Mouse (Mus musculus) brain, adult 2 months (tissue): ENCODE data around the gene Rnf38.
A peak's percentile ranks its signal among the peaks of the same experiment; 100 is the strongest.

Experiments used
- DNase-seq: peaks from one replicate; pipeline ENCODE4 v3.0.0; 2011; ENCODE audit warnings: low read depth, low spot score

The Rnf38 gene

GRCm38 (mm10) chr4:44233713-44234003, at the start of gene Rnf38:
Gene Rnf38, minus strand, starts transcription at chr4:44233789.
- DNase-seq = no peak

GRCm38 (mm10) chr4:44281597-44282265, 48.1 kb upstream of the Rnf38 start:
- no peak for DNase-seq

GRCm38 (mm10) chr4:44271134-44271533, 37.5 kb upstream of the Rnf38 start:
- DNase-seq = no peak

- DNase-seq = peak; percentile 58
These were observed 35.8 kb upstream of the Rnf38 start for GRCm38 (mm10) chr4:44269376-44269817.

GRCm38 (mm10) chr4:44267437-44267836, 33.8 kb upstream of the Rnf38 start:
- DNase-seq = peak; percentile 53

GRCm38 (mm10) chr4:44265500-44265899, 31.9 kb upstream of the Rnf38 start:
- DNase-seq = no peak

GRCm38 (mm10) chr4:44260244-44260643, 26.7 kb upstream of the Rnf38 start:
- no peak for DNase-seq

- DNase-seq = no peak
These were observed 25.5 kb upstream of the Rnf38 start for GRCm38 (mm10) chr4:44259126-44259525.

GRCm38 (mm10) chr4:44254579-44254978, 21.0 kb upstream of the Rnf38 start:
- DNase-seq = no peak

GRCm38 (mm10) chr4:44253191-44253590, 19.6 kb upstream of the Rnf38 start:
- DNase-seq = no peak

GRCm38 (mm10) chr4:44251966-44252916, 18.7 kb upstream of the Rnf38 start:
- peak; percentile 77 for DNase-seq

GRCm38 (mm10) chr4:44251521-44251920, 17.9 kb upstream of the Rnf38 start:
- peak; percentile 69 for DNase-seq

GRCm38 (mm10) chr4:44249705-44250104, 16.1 kb upstream of the Rnf38 start:
- DNase-seq = peak; percentile 33

GRCm38 (mm10) chr4:44247051-44247939, 13.7 kb upstream of the Rnf38 start:
- DNase-seq = peak; percentile 23

- DNase-seq = no peak
These were observed 12.7 kb upstream of the Rnf38 start for GRCm38 (mm10) chr4:44246285-44246684.

GRCm38 (mm10) chr4:44241638-44242037, 8.0 kb upstream of the Rnf38 start:
- no peak for DNase-seq

GRCm38 (mm10) chr4:44235946-44236345, 2.4 kb upstream of the Rnf38 start:
- DNase-seq = no peak

- DNase-seq = peak; percentile 96
These were observed 646 bp upstream of the Rnf38 start for GRCm38 (mm10) chr4:44234004-44234866.

- DNase-seq = peak; percentile 48
These were observed 547 bp downstream of the Rnf38 start for GRCm38 (mm10) chr4:44232771-44233712.

GRCm38 (mm10) chr4:44225128-44225527, 8.5 kb downstream of the Rnf38 start:
- peak; percentile 62 for DNase-seq
